Mouse (Mus musculus): ENCODE measurements at regions not wholly inside any gene's neighbourhood (a gene's known extent, or its start where the extent isn't known, plus 50 kb on each side); places are given as distances from the start of the nearest gene placed in this dataset.

- no peak for TF ChIP-seq POLR2A (IDR thresholded peaks at IDR 0.05; ENCODE audit: low read depth, low read length)
- no peak for TF ChIP-seq CTCF (conservative IDR thresholded peaks at IDR 0.05; ENCODE audit: insufficient read depth, insufficient read length, low read depth, low read length)
Observed at GRCm38 (mm10) chr17:15241491-15241890, 135.2 kb downstream of the Dll1 start.

Measured in kidney, adult 2 months (tissue).